In the genomic region with DNA sequence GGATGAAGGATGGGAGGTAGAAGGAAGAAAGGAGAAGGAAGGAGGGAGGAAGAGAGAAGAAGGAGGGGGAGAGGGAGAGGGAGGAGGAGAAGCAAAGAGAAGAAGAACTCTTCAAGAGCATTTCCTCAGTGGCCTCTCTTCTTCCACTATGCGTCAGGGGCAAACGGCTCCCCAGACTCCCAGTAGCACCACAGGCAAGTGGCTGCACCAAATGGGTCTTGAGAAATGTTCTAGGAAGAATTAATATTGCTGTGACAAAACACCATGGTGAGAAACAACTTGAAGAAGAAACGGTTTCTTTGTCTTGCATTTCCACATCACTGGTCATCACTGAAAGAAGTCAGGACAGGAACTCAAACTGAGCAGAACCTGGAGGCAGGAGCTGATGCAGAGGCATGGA, we compare ENCODE assay signal across 35 mouse cellular contexts.
"Had no signal": no experiment of that assay in that cellular context is flagged by ENCODE, and none has a peak within 500 bp of the region (broad histone marks: within the 10 kb centered on the region; RNA-seq: fewer than 3 reads in every experiment).

No protein-coding gene starts in this region.

- DNase-seq: heart, postnatal 10 days; heart, postnatal 14 days; heart, postnatal 36 days; heart, postnatal 4 days; kidney, adult 11 months; kidney, adult 18-20 months; kidney, adult 2 months; kidney, adult 8-10 months; kidney, adult 9 months; kidney, postnatal 10 days; kidney, postnatal 14 days; kidney, postnatal 25 days; kidney, postnatal 36 days; kidney, postnatal 4 days; layer of hippocampus, adult 9-11 months; layer of hippocampus, postnatal 36 days had no signal

- H3K27ac ChIP-seq: heart, embryonic 10.5 days; heart, embryonic 13.5 days; heart, embryonic 15.5 days; hindbrain, embryonic 10.5 days; hindbrain, embryonic 12.5 days; hindbrain, embryonic 13.5 days; hindbrain, embryonic 14.5 days; hindbrain, embryonic 15.5 days; hindbrain, postnatal 0 days; intestine, embryonic 15.5 days; kidney, embryonic 15.5 days; kidney, postnatal 0 days; layer of hippocampus, adult 2 months had no signal

- H3K9me3 ChIP-seq: heart, embryonic 10.5 days; heart, embryonic 12.5 days; heart, embryonic 13.5 days; heart, embryonic 15.5 days; hindbrain, embryonic 10.5 days; hindbrain, embryonic 12.5 days; hindbrain, embryonic 13.5 days; hindbrain, embryonic 15.5 days; intestine, embryonic 15.5 days; kidney, embryonic 15.5 days had no signal

- ATAC-seq: hindbrain, embryonic 16.5 days; hindbrain, postnatal 0 days; inflammation-experienced regulatory T-cells, adult 6 months; intestine, embryonic 15.5 days; intestine, embryonic 16.5 days; intestine, postnatal 0 days had no signal

- H3K4me3 ChIP-seq: heart, embryonic 10.5 days; heart, embryonic 12.5 days; heart, embryonic 13.5 days; heart, embryonic 15.5 days; hindbrain, embryonic 10.5 days; hindbrain, embryonic 12.5 days; hindbrain, embryonic 13.5 days; hindbrain, embryonic 15.5 days; intestine, embryonic 15.5 days; kidney, embryonic 15.5 days; layer of hippocampus, adult 2 months had no signal

- H3K36me3 ChIP-seq: heart, embryonic 10.5 days; heart, embryonic 12.5 days; heart, embryonic 13.5 days; heart, embryonic 15.5 days; hindbrain, embryonic 10.5 days; hindbrain, embryonic 12.5 days; hindbrain, embryonic 13.5 days; hindbrain, embryonic 15.5 days; intestine, embryonic 15.5 days; kidney, embryonic 15.5 days had no signal

- H3K9ac ChIP-seq: heart, embryonic 12.5 days; heart, embryonic 13.5 days; heart, embryonic 15.5 days; hindbrain, embryonic 12.5 days; hindbrain, embryonic 13.5 days; hindbrain, embryonic 14.5 days; hindbrain, embryonic 15.5 days; intestine, embryonic 15.5 days; kidney, embryonic 15.5 days had no signal

- H3K27me3 ChIP-seq: heart, embryonic 12.5 days; heart, embryonic 13.5 days; heart, embryonic 15.5 days; hindbrain, embryonic 12.5 days; hindbrain, embryonic 13.5 days; hindbrain, embryonic 15.5 days; intestine, embryonic 15.5 days; kidney, embryonic 15.5 days had no signal

- H3K4me2 ChIP-seq: heart, embryonic 11.5 days; heart, embryonic 12.5 days; heart, embryonic 13.5 days; heart, embryonic 15.5 days; hindbrain, embryonic 12.5 days; hindbrain, embryonic 13.5 days; hindbrain, embryonic 14.5 days; hindbrain, embryonic 15.5 days; intestine, embryonic 15.5 days; kidney, embryonic 15.5 days had no signal
